Mouse (Mus musculus): ENCODE results near the gene Arl2bp.

Gene Arl2bp

DNA sequence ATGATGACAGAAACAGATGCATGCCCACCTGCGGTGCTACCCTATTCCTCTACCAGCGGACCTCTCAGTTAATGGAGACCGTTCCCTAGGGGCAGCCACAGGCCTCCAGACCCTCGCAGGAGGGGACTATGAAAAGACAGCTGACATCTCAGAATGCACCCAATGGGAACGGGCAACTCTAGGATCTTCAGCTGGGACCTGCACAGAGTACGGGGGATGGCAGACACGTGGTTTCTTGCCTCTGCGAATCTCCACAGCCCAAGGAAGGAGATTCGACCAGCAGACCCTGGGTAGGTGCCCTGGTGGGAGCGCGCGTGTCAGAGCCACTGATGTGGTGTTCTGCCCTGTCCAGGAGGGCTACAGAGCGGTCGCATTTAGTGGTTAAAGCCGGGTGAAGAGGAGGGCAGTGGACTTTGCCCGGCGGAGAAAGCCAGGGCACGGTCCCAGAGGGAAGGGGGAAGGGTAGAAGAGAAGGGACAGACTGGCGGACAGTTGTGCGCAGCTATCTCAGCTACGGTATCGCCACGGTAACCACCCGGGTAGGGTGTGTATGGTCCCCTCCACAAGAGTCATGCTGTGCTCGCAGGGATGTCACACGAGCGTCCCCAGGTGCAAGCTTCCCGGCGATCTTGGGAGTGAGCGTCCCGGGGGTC, 29.1 kb downstream of the Arl2bp start:
- in situ Hi-C loops (cut with MseI, MboI) = no loop called here

GRCm38 (mm10) chr8:94695994-94696384, 29.6 kb downstream of the Arl2bp start, which contains the start of gene Pllp:
TSS of gene Pllp (minus strand) at chr8:94696278.
- in situ Hi-C loops (cut with MseI, MboI) = no loop called here

DNA sequence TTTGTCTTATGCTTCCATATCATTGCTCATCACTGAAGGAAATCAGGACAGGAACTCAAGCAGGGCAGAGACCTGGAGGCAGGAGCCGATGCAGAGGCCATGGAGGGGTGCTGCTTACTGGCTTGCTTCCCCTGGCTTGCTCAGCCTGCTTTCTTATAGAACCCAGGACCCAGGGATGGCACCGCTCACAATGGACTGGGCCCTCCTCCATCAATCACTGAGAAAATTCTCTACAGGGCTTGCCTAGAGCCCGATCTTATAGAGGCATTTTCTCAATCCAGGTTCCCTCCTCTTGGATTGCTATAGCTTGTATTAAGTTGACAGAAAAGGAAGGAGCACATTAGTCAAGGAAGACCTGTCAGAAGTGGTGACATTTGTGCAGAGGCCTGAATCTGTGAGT, 30.2 kb downstream of the Arl2bp start:
- in situ Hi-C loops (cut with MseI, MboI) = no loop called here

DNA sequence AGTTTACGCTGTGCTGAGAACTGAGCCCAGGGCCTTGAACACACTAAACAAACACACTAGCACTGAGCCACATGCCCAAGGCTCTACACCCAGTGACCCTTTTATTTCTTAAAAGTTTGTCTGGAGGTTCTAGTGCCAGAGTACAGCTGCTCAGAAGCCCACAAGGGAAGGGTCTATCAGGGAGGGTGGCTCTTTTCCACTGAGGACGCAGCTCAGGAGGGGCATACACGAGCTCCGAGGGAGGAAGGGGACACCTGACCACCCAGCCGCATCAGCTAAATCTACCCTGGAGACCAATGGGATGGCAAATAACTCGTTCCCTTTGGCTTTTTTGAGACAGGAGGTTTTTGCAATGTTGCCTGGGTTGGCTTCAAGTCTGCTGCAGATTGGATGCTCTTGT, 31.6 kb downstream of the Arl2bp start:
- in situ Hi-C loops (cut with MseI, MboI) = no loop called here

- in situ Hi-C loops (cut with MseI, MboI) = no loop called here
These were observed 33.0 kb downstream of the Arl2bp start for GRCm38 (mm10) chr8:94699366-94699765.

DNA sequence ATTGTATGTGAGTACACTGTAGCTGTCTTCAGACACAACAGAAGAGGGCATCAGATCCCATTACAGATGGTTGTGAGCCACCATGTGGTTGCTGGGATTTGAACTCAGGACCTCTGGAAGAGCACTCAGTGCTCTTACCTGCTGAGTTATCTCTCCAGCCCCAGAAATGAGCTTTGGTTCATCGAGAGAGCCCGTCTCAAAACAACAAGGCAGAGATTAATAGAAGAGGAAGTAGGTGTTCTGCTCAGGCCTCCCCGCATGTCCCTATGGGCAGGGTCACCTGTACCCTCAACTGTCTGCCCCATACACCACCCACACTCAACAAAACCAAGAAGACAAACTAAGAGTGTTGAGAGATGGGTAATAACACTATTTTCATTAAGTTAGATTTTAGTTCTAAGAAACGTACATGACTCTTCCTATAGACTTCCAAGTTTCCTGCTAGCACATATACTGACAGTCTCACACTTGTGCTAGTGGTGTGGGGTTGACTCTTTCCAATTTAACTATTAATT, 34.1 kb downstream of the Arl2bp start:
- in situ Hi-C loops (cut with MseI, MboI) = loop anchor here (5.0 kb wide), 1 partner anchor 112 kb away; the partner anchor contains the start of gene Ccl17 (in 2 of the 2)

DNA sequence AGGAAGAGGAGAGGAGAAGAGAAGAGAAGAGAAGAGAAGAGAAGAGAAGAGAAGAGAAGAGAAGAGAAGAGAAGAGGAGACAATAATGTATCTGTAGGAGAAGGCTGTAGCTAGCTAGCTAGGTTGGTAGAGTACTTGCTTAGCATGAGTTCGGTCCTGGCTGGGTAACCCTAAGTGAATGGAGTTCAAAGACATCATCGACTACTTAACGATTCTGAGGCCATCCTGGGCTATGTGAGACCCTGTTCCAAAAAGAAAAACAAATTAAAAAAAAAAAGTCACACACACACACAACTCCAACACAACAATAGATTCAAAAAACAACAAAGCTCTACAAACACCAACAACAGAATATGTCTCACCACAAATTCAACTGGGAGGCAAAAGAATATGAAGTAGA, 35.8 kb downstream of the Arl2bp start:
- in situ Hi-C loops (cut with MseI, MboI) = loop anchor here (5.0 kb wide), 1 partner anchor 110 kb away; the partner anchor contains the start of gene Ccl17 (in 2 of the 2)

DNA sequence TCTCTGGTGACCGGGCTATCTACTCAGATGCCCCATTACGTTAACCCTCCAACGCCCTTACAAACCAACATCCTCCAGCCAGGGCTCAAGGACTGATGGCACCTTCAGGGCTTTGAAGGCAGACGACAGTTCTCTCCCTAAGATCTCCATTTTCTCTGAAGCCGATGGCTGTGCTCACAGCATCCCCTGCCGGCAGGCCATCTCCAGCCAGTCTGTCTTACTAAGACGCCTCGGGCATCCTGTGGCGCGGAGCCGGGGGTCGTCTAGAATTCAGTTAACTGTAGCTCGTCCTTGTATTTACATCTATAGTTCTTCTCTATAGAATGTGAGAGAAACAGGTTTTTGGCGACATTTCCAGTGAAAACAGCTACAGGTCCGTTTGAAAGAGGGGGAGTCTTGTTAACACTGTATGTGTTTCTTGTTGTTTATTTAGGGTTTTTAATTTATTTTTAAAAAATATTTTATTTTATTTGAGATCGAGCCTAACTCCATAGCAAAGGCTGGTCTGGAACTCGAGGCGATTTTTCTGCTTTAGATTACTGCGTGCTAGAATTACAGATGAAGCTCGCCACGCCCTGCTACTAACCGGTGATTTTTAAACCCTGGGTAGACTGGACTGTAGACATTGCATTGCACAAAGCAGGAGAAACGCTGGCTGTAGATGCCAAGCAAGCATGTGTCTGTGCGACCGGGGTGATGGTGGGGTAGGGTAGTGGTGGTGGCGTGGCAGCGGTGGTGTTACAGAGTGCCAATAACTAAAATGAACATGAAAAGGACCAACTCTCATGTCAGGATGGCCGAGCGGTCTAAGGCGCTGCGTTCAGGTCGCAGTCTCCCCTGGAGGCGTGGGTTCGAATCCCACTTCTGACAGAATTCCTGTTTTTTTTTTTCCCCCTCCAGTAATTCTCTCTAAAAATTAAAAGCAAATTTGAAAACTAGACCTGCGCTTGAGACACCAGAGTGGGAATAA, 36.7 kb downstream of the Arl2bp start:
- in situ Hi-C loops (cut with MseI, MboI) = loop anchor here (5.0 kb wide), 1 partner anchor 109 kb away; the partner anchor contains the start of gene Ccl17 (in 2 of the 2)

DNA sequence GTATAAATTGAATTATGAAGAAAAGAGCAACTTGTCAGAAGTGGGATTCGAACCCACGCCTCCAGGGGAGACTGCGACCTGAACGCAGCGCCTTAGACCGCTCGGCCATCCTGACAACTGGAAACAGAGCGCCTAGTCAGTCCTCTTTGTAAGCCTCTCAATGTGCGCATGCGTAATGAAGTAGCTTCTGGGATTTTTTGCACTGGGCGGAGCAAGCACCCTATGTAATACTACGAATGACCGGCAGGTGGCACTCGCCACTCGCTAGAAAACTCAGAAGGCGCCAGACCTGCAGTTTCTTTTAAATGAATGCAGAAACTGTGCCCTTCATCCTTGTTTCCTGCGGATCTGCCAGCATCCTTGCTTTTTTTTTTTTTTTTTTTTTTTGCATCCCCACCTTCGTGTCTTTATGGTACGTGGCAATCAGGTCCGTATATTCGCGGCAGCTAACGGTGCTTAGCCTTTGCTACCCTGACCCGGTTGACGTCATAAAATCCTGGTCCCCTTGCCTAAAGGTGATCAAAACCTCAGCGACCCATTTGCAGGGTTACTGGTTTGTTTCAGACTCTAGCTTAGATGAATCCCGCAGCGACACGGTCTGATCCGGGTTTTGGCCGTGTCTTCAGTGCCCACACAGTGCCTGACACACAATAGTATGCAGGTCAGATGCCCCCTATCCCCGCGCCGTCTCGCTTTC, 37.7 kb downstream of the Arl2bp start:
- in situ Hi-C loops (cut with MseI, MboI) = loop anchor here (5.0 kb wide), 1 partner anchor 108 kb away; the partner anchor contains the start of gene Ccl17 (in 2 of the 2)

DNA sequence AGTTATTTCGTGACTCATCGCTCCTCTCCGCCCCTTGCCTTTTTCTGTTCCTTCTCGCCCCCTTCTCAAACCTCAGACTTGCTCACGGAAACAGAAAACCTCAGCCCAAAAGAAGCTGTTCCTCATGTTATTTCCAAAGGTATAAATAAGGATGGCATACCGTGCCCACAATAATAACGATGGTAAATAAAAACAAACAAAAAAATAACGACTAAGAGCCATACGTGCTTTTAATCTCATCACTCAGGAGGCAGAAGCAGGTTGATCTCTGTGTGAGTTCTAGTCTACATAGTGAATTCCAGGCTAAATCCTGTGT, 38.2 kb downstream of the Arl2bp start:
- in situ Hi-C loops (cut with MseI, MboI) = loop anchor here (5.0 kb wide), 1 partner anchor 108 kb away; the partner anchor contains the start of gene Ccl17 (in 2 of the 2)

- in situ Hi-C loops (cut with MseI, MboI) = no loop called here
These were observed 39.3 kb downstream of the Arl2bp start for GRCm38 (mm10) chr8:94705581-94706245.

- in situ Hi-C loops (cut with MseI, MboI) = no loop called here
These were observed 40.5 kb downstream of the Arl2bp start for GRCm38 (mm10) chr8:94706732-94707395.

GRCm38 (mm10) chr8:94710336-94710735, 43.9 kb downstream of the Arl2bp start:
- in situ Hi-C loops (cut with MseI, MboI) = no loop called here

DNA sequence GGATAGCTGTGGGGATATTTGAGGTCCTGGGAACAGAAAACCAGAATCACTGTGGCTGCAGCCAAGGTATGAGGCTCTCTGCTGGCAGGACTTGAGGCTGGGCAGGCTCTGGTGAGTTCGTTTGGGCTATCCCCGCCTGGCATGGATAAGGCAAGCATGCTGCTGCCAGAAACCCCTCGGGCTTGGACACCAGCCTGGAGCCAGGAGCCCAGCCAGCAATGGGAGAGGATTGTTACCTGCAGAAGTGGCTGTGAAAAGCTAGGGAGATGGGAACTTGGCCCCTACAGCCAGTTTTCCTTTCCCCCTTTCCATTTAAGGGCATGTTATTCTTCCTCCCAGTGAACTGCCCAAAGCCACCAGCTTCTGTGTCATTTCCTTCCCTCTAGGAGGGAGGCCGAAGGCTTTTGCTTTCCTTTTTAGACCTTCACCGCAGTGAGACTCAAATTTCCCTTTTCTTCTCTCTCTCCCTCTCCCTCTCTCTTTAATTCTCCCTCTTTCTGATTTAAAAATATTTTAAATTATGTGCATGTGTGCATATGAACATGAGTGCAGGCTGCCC, 44.8 kb downstream of the Arl2bp start:
- in situ Hi-C loops (cut with MseI, MboI) = no loop called here

DNA sequence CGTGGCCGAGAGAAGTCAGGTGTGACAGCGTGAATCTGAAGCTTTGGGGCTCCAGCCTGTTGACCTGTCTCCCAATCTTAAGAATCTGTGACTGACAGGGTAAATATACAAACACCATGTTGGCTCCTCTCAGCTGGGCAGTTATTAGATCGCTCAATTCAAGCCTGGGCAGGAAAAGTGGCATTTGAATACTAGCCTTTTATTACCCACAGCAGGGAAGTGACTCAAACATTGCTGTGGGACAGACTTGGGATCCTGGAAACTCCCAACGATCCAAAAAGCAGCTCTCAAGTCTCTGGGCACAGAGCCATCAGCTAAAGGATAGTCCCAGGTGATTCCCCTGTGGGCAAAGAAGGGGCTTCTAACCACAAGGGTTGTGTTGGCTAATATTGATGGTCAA, 48.2 kb downstream of the Arl2bp start:
- in situ Hi-C loops (cut with MseI, MboI) = no loop called here

DNA sequence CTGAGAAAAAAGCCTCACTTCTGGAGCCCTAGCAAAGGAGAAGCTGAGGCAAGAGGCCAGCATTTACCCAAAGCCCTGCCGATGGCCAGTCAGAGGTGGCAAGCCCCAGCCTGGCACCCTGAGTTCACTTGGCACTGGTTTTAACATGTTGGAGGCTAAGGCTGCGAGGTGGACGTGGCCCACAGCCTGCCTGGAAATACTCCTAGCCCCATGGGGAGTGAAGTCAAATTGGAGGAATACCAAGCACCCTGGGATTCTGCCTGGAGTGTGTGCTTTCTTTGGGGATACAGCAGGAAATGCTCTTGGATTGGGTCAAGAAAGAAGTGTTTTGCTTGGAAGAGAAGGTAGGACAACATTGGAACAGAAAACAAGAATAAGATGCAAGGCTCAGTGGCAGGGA, 49.5 kb downstream of the Arl2bp start:
- in situ Hi-C loops (cut with MseI, MboI) = loop anchor here in 1 of 2 experiments (5.0 kb wide), 1 partner anchor 36 kb away; no protein-coding TSS in a partner anchor

- in situ Hi-C loops (cut with MseI, MboI) = loop anchor here in 1 of 2 experiments (5.0 kb wide), 1 partner anchor 35 kb away; no protein-coding TSS in a partner anchor
These were observed 50.4 kb downstream of the Arl2bp start for GRCm38 (mm10) chr8:94716841-94717240.
